Mouse (Mus musculus): Measurements from ENCODE around the gene Midn. TPM values are rescaled to one million over a fixed set of nuclear protein-coding genes. Genes with fewer than 3 reads are reported as not detected.
A peak's percentile ranks its signal among the peaks of the same experiment; 100 is the strongest.

The Midn gene
- polyA plus RNA-seq, 1 experiment = 31.6 TPM

DNA sequence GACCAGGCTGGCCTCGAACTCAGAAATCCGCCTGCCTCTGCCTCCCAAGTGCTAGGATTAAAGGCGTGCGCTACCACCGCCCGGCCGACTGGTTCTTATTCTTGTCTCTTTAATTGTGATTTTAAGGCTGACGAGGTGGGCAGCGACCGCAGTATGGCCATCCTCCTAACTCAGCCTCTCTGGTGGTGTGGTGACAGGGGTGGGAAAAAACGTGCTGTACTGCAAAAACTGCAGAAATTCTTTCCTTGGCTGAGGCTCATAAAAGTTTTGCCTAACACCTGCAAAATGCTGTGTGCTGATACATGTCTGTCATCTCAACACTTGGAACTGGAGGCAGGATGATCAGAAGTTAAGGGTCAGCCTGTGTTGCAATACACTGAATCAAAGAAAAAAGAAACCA is 25.3 kb downstream of the Midn start:
- H3K4me3 ChIP-seq (ENCODE audit: insufficient read depth, low read depth, low read length) = peak overlapping the region; percentile 82
- peaks cover 4% of the 10 kb centered on the region; the same call in 1 of the 2 replicates for H3K4me1 ChIP-seq (ENCODE audit: control insufficient read depth, insufficient read depth, insufficient read length, low read length)
- peak overlapping the region; percentile 49 for H3K27ac ChIP-seq (replicated peaks; ENCODE audit: low read depth, low read length)

DNA sequence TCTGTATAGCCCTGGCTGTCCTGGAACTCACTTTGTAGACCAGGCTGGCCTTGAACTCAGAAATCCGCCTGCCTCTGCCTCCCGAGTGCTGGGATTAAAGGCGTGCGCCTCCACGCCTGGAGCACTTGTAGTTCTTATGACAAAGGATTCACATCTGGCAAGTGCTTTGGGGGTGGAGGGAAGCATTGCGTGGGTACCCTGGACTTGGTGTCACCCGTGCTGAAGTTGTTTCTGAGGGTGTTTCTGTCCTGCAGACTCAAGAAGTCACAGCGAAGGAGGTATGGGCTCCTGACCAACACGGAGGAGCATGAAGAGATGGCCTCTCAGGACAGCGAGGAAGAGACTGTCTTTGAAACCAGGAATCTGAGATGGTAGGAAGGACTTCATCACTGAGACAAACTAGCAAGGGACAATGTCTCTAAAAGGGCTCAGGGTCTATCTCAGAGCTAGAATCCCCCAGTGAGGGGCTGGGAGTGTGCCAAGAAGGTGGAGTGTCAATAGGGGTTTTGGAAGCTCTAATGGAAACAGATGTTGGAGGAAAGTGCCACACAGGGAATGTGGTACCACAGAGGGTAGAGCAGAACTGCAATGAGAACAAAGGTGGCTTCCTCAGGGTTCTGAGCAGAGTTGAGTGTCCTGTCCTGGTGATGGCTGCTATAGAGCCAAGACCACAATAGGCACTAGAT is 26.0 kb downstream of the Midn start:
- H3K4me3 ChIP-seq (ENCODE audit: insufficient read depth, low read depth, low read length) = no peak overlapping the region
- H3K27ac ChIP-seq (replicated peaks; ENCODE audit: low read depth, low read length) = no peak overlapping the region
- peaks cover 4% of the 10 kb centered on the region; the same call in 1 of the 2 replicates for H3K4me1 ChIP-seq (ENCODE audit: control insufficient read depth, insufficient read depth, insufficient read length, low read length)

DNA sequence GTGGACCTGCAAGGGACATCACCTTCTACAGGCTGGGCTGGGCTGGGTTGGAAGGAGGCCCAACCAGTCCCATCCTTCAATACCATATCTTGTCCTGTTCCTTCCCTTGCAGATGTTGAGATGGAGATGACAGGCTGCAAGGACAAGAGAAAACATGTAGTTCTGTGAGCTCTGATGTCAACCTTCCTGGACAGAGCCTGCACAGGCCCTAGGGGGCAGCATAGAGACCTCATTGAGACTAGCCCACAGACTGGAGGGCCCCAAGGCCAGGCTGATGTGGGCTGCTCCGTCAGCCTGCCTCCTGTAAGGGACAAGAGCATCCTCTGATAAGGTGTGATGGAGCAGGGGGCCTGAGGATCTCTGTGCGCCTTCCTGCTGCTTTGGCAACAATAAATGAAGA is 26.6 kb downstream of the Midn start:
- peaks cover 4% of the 10 kb centered on the region; the same call in 1 of the 2 replicates for H3K4me1 ChIP-seq (ENCODE audit: control insufficient read depth, insufficient read depth, insufficient read length, low read length)
- H3K4me3 ChIP-seq (ENCODE audit: insufficient read depth, low read depth, low read length) = no peak overlapping the region

DNA sequence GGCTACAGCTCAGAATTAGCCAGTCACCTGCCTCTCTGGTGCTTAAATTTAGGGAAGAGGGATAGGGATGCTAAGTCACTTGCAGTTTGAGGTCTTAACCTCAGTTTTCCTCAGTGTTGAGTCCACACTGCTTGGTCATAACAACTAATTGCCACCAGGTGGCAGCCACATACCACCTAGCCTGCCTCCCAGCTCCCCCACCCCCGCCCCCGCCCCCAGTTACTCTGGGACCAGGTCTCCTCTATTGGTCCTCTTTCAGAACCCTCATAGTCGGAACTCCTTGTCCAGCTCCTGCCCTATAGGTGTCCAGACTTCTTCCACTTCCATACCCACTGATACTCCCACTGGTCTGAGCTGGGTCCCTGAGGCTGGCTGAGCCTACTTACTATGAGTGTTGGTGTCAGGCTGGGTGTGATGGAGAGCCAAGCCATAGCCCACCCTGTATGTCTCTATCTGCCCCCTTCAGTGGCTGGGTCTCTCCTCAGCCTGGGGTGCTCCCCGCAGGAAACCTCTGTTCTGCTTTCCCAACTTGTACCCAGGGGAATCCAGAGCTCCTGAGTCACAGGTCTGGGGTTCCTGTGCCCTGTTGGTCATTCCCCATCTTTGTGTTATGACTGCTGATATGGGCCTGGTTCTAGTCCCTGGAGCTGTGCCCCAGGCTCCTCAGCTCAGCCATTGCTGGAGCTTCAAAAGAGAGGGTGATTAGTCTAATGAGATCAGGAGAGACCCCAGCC is 27.6 kb downstream of the Midn start:
- Histone ChIP-seq H3K4me3 (ENCODE audit: insufficient read depth, low read depth, low read length) (no peak overlapping the region), H3K4me1 (ENCODE audit: control insufficient read depth, insufficient read depth, insufficient read length, low read length) (peaks cover 4% of the 10 kb centered on the region; the same call in 1 of the 2 replicates), H3K27ac (replicated peaks; ENCODE audit: low read depth, low read length) (no peak overlapping the region)

More for the DNA sequence above, 26.6 kb downstream of the Midn start:
- H3K27ac ChIP-seq (replicated peaks; ENCODE audit: low read depth, low read length) = no peak overlapping the region

DNA sequence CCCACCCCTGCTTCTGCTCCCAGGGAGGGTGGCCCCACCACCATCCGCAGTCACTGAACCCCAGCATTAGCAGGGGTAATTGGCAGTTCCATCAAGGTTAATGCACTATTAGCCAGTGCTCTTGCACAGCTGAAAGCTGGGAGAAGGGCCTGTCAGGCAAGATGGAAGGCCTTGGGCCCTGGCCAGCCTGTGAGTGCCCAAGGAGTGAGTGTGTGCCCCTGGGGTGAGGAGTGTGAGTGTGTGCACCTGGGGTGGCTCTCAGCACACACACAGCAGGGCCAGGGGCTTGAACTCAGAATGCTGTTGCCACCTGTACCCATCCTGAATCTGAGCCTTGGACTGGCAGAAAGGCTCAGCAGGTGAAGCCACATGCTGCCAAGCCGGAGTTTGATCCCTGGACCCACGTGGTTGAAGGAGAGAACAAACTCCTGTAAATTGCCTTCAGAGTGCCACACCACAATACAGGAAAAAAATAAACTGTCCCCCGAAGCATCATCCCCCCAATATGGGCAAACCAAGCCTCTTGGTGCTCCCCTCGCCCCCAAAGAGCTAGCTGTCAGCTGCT is 28.3 kb downstream of the Midn start:
- H3K27ac ChIP-seq (replicated peaks; ENCODE audit: low read depth, low read length) = no peak overlapping the region
- peaks cover 4% of the 10 kb centered on the region; the same call in 1 of the 2 replicates for H3K4me1 ChIP-seq (ENCODE audit: control insufficient read depth, insufficient read depth, insufficient read length, low read length)
- H3K4me3 ChIP-seq (ENCODE audit: insufficient read depth, low read depth, low read length) = no peak overlapping the region

DNA sequence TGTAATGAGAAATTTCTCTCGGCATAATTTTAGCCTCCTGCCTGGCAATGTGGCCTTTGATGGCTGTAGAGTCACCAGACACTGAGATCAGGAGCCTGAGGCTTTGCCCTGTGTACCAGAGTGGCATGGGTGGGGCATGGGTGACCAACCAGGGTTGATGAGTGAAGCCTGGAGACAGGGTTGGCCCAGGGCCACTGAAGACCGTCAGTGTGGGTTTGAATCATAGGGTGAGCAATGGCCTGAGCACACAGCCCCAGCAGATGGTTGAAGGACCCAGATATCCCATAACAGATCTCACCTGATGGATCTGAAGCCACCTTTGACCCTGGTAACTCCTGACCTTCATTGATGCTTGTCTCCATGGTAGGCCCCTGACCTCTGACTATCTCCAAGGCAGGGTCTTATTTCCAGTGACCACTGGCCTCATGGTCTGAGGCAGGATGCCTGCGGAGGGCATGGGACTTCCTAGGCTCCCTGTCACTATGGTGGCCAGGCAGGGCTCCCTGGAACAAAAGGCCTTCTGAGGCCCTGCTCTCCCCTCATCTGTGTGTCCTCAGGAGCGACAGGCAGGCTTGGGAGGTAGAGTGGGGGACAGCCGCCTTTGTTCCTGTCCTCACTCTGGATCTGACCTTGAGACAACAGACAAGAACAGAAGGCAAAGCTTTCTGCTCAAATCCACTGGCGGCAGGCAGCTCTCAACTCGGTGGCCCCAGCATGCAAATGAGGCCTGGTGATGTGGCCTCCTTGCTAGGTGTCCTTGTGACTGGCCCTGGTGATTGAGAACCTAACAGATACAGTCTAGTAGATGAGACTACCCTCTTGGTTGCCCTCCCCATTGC is 29.6 kb downstream of the Midn start:
- H3K4me3 ChIP-seq (ENCODE audit: insufficient read depth, low read depth, low read length) = no peak overlapping the region

DNA sequence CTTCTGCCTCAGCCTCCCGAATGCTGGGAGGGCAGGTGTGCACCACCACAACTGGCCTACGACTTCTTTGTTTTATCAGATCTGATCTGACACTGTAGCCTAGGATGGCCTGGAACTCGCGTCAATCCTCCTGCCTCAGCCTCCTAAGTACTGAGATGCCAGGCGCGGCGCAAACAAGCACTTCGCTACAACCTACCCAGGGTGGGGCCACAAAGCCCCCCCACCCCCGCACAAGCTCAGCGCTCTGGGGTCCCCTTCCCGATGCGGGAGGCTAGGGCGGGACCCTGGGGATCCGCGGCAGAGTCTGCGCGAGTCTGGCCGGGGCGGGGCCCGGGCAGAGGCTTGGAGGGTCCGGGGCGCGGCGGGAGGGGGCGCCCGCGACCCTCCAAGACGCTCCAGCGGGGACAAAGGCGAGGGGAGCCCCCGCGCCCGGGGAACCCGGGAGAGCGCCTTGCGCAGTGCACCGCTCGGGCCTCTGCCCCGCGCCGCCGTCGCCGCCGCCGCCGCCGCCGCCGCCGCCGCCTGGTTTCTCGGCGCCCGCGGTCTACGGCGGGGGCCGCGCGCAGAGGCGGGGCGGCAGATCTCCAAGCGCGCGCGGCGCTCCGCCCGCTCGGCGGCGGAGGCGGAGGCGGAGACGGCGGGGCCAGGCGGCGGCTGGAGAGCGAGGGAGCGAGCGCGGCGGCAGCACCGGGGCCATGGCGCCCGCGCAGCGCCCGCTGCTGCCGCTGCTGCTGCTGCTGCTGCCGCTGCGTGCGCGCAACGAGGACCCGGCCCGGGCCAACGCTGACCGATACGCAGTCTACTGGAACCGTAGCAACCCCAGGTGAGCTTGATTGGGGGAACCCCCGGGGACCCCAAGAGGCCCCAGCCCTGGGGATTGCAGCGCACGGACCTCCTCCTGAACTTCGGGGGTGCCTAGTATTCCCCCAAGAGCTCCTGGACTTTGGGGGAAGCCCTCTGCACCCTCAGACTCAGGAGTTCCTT is 31.3 kb downstream of the Midn start, which contains the start of gene Efna2:
Gene Efna2, plus strand, starts transcription at position 415 of the 984 bp plus-strand sequence.
- H3K4me1 ChIP-seq (ENCODE audit: control insufficient read depth, insufficient read depth, insufficient read length, low read length) = no peaks in the 10 kb centered on the region
- H3K4me3 ChIP-seq (ENCODE audit: insufficient read depth, low read depth, low read length) = peak within 1 kb of the TSS; percentile 64
- no peak within 1 kb of the TSS for H3K27ac ChIP-seq (replicated peaks; ENCODE audit: low read depth, low read length)

More for the DNA sequence above, 29.6 kb downstream of the Midn start:
- Histone ChIP-seq H3K27ac (replicated peaks; ENCODE audit: low read depth, low read length) (no peak overlapping the region), H3K4me1 (ENCODE audit: control insufficient read depth, insufficient read depth, insufficient read length, low read length) (no peaks in the 10 kb centered on the region)

DNA sequence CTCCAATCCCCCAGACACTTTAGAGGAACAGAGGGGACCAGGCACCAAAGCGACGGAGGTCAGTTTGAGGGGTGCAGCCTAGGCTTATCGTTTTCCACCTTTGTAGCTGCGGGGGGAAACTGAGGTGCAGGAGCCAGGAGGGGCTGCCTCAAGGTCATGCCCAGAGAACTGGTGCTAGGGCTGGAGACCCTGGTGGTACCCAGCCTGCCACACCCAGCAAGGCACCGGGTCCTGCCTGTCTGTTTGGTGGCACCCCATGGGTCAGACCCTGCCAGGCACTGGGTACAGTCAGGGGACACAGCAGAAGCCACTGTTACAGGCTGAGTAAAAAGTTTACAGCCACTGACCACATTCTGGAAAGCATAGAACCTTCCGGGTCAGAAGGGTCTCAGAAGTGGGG is 32.2 kb downstream of the Midn start:
- no peak overlapping the region for H3K27ac ChIP-seq (replicated peaks; ENCODE audit: low read depth, low read length)
- H3K4me3 ChIP-seq (ENCODE audit: insufficient read depth, low read depth, low read length) = peak overlapping the region; percentile 64; the same call in 1 of the 2 replicates
- H3K4me1 ChIP-seq (ENCODE audit: control insufficient read depth, insufficient read depth, insufficient read length, low read length) = no peaks in the 10 kb centered on the region

DNA sequence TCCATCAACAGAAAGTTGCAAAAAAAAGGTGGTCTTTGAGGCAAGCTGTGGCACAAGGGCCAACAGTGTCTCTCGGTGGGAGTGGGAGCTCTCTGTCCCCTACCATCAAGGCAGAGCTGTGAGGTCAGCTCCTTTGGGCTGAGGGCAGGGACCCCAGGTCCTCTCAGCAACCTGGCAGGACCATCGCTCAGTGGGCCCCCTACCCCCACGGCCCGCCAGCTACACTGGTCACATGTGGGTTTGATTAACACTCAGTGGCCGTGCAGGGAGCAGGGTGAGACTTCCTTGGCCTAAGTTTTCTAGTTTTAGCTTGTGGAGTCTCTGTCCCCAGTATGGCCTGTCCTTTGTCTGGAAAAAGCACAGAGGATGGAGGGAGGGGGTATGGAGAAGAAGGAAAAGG is 32.8 kb downstream of the Midn start:
- H3K4me1 ChIP-seq (ENCODE audit: control insufficient read depth, insufficient read depth, insufficient read length, low read length) = no peaks in the 10 kb centered on the region
- no peak overlapping the region for H3K27ac ChIP-seq (replicated peaks; ENCODE audit: low read depth, low read length)
- no peak overlapping the region for H3K4me3 ChIP-seq (ENCODE audit: insufficient read depth, low read depth, low read length)

DNA sequence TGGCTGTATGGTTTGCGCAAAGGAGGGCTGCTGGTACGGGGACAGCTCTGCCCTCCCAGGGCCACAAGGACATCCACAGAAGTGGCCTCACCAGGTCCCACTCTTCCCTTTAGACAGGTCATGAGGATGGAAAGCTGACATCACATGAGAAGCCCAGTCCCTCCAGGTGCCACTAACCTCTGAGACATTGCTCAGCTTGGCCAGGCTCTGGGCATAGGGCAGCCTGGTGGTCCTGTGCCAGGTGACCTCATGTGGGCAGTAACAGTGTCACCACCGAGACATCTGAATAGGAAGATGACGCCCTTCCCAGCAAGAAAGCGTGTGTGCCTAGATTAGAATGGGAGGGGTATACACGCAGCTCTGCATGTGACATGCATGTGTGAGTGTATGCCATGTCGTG is 34.5 kb downstream of the Midn start:
- no peak overlapping the region for H3K4me3 ChIP-seq (ENCODE audit: insufficient read depth, low read depth, low read length)
- no peaks in the 10 kb centered on the region for H3K4me1 ChIP-seq (ENCODE audit: control insufficient read depth, insufficient read depth, insufficient read length, low read length)
- H3K27ac ChIP-seq (replicated peaks; ENCODE audit: low read depth, low read length) = no peak overlapping the region

DNA sequence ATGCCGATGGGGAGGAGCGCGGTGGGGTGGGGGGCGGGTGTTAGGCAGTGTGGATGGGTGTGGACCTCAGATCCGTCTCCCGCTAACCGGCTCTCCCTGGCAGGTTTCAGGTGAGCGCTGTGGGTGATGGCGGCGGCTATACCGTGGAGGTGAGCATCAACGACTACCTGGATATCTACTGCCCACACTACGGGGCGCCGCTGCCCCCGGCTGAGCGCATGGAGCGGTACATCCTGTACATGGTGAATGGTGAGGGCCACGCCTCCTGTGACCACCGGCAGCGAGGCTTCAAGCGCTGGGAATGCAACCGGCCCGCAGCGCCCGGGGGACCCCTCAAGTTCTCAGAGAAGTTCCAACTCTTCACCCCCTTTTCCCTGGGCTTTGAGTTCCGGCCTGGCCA is 38.6 kb downstream of the Midn start:
- Histone ChIP-seq H3K27ac (replicated peaks; ENCODE audit: low read depth, low read length) (no peak overlapping the region), H3K4me3 (ENCODE audit: insufficient read depth, low read depth, low read length) (no peak overlapping the region)

DNA sequence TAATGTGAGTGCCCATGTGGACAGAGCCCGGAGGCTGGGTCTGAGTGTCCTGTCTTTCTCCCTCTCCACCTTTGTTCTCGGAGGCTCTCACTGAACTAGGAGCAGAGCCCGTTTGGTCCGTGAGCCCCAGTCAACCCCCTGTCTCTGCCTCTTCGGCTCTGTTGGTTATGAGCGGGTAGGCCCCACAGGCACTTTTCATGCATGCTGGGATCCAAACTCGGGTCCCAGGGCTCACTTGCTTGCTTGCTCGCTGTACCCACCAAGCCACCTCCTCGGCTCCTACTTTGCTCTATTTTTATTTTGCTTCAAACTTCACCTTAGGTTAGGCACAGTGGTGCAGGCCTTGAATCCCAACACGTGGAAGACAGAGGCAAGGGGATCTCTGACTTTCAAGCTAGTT is 39.7 kb downstream of the Midn start:
- no peak overlapping the region for H3K4me3 ChIP-seq (ENCODE audit: insufficient read depth, low read depth, low read length)
- peaks cover 6% of the 10 kb centered on the region; the same call in 1 of the 2 replicates for H3K4me1 ChIP-seq (ENCODE audit: control insufficient read depth, insufficient read depth, insufficient read length, low read length)
- no peak overlapping the region for H3K27ac ChIP-seq (replicated peaks; ENCODE audit: low read depth, low read length)

More for the DNA sequence above, 38.6 kb downstream of the Midn start:
- peaks cover 6% of the 10 kb centered on the region; the same call in 1 of the 2 replicates for H3K4me1 ChIP-seq (ENCODE audit: control insufficient read depth, insufficient read depth, insufficient read length, low read length)

DNA sequence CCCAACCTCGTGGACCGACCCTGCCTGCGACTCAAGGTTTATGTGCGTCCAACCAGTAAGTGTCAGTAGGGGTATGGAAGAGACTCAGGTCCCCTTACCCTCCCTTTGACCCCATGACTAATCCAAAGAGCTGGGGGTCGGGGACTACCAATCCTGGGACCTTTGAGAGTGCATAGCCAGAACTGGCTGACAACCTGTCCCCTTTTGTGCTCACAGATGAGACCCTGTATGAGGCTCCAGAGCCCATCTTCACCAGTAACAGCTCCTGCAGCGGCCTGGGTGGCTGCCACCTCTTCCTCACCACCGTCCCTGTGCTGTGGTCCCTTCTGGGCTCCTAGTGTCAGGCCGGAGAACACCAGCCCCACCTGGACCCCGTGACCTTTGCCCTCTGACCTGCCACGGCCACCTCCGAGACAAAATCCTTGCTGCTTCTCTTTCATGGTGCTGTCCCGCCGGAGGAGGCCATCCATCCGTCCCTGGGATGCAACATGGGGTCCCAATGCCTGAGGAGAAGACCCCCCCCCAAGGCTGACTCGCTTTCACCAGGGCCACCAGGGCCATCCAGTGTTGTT is 40.5 kb downstream of the Midn start:
- peaks cover 6% of the 10 kb centered on the region; the same call in 1 of the 2 replicates for H3K4me1 ChIP-seq (ENCODE audit: control insufficient read depth, insufficient read depth, insufficient read length, low read length)
- H3K4me3 ChIP-seq (ENCODE audit: insufficient read depth, low read depth, low read length) = no peak overlapping the region
- H3K27ac ChIP-seq (replicated peaks; ENCODE audit: low read depth, low read length) = no peak overlapping the region

Data from brown adipose tissue, adult 24 weeks (tissue).